Mouse (Mus musculus): ENCODE measurements around the gene Grpel1. TPM values are rescaled to one million over a fixed set of nuclear protein-coding genes. Genes with fewer than 3 reads are reported as not detected.

Grpel1 gene
- total RNA-seq, 2 experiments from 2014 or later = 58.3 to 61.5 TPM

DNA sequence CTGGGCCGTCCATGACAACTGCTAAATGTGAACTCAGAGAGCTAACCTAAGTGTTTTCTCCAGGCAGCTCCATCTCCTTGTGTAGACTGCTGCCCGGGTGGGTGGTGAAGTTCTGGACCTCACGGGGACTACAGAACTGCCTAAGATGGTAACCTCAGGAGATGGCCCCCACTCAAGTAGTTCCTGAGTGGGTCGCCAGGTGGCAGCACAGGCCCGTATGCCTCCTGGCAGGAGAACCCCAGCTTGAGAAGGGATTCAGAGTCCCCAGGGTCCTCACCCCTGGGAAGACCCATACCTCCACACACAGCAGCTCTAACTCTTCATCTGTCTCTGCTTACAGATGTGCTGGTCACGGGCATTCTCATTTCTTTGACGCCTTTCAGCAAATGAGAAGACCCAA is 2.0 kb upstream of the Grpel1 start:
- DNase-seq = peak; percentile 89

DNA sequence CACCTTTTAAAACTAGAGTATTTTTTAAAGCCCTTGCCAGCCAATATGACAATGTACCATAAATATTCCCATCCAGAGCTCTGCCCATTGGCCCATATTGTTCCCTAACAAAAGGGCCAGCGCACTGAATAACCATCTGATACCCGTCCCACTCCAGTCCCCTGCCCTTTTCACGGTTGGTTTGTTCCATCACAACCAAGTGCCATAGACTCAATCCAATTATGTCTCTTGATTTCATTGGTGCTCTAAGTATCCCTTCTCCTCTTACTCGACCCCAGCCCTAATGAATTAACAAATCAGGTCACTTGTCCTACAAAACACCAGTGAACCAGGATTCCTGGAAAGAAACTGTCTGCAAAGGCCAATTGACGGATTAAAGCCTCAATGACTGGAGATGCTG is 1.4 kb upstream of the Grpel1 start:
- no peak for DNase-seq

DNA sequence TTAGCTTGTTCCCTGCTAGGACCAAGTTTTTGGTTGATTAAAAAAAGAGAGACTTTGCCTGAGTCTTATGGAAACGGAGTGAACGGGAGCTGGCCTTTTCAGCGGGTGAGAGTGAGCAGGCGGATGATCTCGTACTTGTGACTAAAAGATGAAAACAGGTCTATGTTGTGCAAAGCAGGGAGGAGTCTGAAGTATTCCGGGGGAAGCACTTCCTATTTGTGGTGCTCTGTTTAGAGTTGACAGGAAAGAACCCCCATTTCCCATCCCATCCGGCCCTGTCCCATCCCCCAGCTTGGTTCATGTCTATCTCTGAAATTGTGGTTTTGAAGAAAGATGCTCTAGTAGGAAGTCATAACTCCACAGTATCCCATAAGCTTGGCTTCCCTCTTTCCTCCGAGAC is 1.1 kb downstream of the Grpel1 start:
- no peak for DNase-seq

DNA sequence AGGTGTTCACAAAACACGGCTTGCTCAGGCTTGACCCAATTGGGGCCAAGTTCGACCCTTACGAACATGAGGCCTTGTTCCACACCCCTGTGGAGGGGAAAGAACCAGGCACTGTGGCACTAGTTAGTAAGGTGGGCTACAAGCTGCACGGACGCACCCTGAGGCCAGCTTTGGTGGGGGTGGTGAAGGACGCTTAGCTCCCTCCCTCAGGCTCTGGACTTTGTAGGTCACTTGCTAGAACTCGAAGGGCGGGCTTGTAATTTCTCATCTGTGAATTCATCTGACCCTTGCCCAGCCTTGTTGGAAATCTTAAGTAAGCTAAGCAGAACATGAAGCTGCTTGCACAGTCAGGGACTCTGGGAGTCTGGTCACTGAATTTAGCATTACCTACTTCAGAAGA is 6.4 kb downstream of the Grpel1 start:
- no peak for DNase-seq

DNA sequence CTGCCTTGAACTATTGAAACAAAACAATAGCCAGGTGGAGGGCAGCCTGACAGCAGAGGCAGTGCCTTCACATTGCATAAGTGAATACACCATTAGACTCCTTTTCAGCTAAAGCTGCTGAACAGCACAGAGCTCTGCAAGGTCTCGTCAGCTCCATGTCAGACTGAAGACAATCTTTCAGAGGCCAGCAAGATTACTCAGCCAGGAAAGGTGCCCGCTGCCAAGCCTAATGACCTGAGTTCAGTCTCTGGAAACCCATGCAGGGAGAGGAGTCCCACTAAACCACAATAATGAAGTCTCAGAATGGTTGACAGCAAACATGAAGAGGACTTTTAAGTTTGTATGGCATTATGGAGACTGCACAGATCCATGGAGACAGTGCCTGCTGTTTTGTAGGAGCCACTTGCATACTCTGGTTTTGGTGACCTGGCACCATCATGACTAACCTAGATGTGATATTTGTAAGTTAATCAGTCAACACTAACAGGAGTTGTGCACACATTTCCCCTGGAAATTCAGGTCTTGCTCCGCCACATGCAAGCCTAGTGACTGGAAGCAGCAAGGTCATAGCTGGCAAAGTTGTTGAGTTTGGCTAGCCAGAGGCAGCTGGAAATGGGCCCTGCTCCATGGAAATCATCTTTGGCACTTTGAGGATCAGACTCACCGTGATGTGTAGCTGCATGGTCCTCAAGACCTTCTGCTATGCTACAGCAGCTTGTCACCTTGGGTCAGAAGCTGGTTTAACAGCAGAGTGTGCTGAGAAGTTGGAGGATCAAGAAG is 8.3 kb downstream of the Grpel1 start:
- DNase-seq = no peak

DNA sequence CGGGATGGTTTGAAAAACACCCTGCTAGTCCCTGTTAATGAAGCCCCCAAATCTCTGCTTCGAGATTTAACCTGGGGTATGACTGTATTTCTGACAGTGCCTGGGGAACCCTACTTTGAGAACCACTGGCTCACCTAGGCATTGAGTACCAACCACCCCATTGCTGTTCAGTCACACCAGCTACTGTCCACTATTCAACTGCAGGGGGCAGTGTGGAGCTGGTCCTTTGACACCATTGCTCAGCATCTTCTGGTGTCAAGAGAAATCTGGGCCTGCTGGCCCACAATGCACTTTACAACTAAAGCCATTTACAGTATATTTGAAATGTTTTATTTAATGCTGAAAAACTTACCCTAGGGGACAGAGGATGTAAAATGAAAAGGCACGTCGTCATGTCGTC is 9.5 kb downstream of the Grpel1 start:
- peak; percentile 81 for DNase-seq

GRCm38 (mm10) chr5:36477486-36477885 is 12.7 kb downstream of the Grpel1 start:
- DNase-seq = no peak

DNA sequence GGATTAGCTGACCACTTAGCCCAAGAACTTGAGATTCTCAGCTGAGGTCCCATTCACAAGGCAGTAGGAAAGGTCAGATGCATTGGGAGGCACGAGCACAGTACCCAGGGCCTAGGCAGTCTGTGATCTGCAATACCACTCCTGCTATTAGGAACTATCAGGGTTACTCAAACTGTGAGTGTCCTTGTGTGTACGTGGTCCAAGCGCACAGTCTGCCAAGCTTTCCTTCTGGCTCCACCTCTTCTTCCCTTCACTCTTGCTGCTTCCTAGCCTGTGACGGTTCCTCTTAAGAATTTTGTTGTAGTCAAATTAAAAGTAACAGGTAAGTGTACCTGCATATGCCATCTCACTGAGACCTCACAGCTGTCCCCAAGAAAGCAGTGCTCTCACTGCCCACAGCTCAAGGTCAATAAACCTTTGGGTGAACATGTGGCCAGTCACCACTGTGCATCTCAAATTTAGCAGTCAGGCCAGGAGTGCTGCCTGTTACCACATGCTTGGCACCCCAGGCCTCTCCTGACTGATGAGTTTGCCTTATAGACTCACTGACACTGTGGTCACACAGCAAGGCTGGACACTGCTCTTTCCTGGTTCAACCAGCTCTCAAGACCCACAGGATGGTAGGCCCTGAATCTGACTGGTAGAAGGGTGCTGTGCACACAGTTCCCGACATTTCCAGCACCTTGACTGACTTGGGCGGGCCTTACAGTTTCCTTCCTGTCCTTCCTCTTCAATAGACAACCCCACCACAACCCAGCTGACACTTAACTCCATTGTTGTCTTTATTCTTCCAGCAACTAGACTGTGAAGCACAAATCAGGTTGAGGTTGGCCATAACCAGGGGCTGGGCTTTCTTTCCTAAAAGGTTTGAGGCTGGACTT is 14.0 kb downstream of the Grpel1 start:
- no peak for DNase-seq

GRCm38 (mm10) chr5:36479735-36480134 is 14.9 kb downstream of the Grpel1 start:
- DNase-seq = no peak

- no peak for DNase-seq
Observed at GRCm38 (mm10) chr5:36480398-36480797, 15.6 kb downstream of the Grpel1 start.

- no peak for DNase-seq
Observed at GRCm38 (mm10) chr5:36481114-36481513, 16.3 kb downstream of the Grpel1 start.

GRCm38 (mm10) chr5:36483203-36484101 is 18.7 kb downstream of the Grpel1 start:
- DNase-seq = peak; percentile 59

DNA sequence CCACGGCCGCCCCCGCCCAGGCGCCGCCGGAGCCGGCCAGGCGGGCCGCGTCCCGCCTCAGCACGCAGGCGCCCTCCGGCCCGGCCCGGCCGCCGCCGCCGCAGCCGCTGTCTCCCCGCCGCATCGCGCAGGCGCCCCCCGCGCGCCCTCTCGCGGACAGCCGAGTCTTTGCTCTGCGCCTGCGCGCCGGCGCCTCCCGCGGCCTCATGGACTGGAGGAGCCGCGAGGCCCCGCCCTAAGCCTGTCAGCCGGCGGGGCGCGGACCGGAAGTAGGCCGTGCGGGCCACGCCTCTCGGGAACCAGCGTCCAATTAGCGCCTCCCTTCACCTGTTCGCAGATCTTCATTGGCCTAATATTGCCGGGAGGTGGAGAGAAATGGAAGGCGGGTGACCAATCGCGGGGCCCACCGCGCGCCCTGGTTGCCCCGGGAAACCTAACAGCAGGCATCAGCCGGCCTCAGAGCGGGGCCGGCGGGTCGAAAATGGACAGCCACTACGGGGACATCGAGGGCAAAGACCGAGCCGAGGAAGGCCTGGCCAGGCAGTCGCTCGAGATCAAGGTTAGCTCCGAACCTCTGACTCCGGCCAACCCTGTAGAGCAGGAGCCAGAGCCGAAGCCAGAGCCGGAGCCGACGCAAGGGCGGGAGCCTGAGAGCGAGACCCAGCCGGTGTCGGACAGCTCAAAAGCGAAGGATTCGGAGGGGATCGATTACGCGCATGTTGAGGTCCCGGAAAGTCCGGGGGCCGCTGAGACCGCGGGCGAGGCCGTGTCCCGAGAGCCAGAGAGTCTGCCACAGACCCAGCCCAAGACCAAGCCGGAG is 19.6 kb downstream of the Grpel1 start, which contains the start of the genes Tada2b and Ccdc96:
Gene Tada2b, minus strand, starts transcription at position 115 of the 820 bp plus-strand sequence.
Gene Ccdc96, plus strand, starts transcription at position 418 of the 820 bp plus-strand sequence.
- peak; percentile 98 for DNase-seq

DNA sequence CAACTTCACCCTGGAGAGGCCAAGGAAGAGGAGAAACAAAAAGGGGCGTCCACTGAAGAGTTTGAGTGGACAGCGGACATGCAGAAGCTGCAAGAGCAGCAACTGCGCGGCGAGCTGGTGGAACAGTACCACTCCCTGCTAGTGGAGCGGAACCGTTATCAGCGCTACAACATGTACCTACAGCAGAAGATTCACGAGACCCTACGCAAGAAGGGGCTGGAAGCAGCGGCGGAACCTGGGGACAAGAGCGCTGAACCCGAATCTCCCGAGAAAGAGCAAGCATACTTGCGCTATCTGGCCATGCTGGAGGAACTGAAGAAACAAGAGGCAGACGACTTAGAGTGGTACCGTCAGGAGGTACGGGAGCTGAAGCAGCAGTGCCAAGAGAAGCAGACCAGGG is 20.5 kb downstream of the Grpel1 start:
- no peak for DNase-seq

DNA sequence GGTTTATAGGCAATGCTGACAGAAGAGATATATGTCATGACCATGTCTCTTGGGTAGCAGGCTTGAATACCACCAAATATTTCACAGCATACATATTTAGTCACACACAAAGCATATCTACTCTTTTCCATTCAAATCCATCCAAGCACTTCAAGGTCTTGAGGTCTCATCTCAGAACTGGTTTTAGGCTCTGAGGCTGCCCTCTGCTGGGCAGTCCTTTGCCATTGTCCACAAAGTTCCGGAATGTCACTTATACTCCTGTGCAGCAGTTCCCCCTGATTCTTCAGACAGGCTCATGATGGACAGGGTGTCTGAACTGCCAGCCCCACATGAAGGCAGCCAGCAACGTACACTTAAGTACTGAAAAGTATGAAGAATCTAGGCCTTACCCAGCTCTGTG is 24.4 kb downstream of the Grpel1 start:
- DNase-seq = peak; percentile 49

DNA sequence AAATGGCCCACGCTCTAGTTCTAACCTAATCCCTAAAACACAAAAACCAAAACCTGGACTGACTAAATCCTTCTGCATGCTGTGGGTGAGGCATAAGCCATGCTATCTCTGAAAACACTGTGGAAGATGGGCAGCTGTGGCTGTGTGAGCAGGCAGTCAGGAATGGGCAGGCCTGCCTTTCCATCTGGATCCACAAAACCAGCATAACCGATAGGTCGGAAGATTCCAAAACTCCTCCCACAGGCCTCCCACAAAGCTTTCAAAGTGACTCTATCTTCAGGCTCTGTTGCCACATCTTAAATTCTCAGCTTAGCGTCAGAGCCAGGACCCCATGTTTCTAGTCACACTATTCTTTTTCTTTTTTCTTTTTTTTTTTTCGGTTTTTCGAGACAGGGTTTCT is 29.1 kb downstream of the Grpel1 start:
- DNase-seq = no peak

DNA sequence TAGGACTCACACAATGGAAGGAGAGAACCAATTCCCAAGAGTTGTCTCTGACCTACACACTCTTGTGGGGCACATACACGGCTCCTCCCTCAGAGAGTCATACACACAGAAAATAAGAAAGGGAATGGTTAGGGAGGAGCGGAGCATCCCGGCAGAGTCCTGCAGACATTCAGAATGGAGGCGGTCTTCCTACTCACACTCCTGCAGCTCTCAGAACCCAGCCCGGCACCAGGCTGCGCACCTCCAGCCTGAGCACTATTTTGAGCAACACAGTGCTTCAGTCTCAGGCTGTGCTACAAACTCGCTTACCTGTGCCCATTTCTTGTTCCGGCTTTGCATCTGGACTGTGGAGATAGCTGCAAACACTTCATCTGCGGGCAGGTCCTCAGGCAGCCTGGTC is 29.9 kb downstream of the Grpel1 start:
- DNase-seq = no peak

DNA sequence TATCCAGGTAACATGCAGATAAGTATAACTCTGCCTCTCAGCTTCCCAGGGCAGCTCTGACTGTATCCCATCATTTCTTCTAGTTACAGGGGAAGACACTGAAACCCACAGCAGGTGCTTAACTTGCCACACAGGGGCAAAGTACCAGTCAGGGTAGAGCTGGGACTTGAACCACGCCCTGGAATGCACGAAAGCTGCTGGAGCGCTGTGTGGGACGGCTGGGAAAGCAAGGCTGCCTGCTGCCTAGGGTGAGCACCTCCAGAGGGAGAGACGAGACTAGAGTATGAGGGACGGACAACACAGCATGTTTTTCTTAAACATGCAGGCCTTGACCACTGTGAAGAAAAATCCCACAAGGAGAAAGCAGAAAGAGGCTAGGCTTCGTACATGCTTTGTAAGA is 40.4 kb downstream of the Grpel1 start:
- no peak for DNase-seq

- no peak for DNase-seq
Observed at GRCm38 (mm10) chr5:36505643-36506042, 40.8 kb downstream of the Grpel1 start.

DNA sequence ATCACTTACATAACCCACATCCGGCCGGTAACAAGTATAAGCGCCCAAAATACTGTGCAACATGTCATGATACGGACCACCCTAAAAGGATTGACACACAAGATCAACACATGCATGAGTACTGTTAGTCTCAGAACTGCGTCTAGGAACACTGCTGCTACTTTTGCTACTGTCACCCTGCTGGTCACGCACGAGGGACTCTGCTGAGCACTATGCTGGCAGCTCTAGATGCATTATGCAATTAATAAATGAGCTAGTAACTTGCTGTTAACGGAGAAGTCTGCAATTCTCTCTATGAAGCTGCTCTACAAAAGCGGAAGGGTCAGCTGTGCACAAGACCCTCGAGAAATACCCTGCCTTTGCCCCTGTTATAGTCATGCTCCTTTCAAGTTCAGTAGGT is 43.6 kb downstream of the Grpel1 start:
- no peak for DNase-seq

DNA sequence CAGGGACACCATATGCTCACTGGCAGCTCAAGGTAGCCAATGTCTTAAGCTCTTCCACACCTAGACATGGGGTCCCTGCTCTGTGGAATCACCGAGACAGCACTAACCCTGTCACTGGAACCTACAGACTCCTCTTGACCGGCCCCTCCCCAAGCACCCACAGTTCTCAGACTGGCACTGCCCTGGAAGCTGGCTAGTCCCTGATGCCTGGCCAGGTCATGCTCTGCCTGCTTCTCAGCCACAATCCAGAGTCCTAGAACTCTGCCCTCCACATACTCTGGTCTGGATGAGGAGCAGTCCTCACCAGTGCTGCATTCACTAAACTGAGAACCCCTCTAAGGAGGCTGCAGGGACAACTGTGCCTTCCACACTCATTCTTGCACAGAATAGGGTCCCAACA is 46.2 kb downstream of the Grpel1 start:
- no peak for DNase-seq

GRCm38 (mm10) chr5:36515126-36515525 is 50.3 kb downstream of the Grpel1 start:
- no peak for DNase-seq
